Mouse (Mus musculus) hindbrain, postnatal 0 days (tissue): ENCODE measurements at regions not wholly inside any gene's neighbourhood (a gene's known extent, or its start where the extent isn't known, plus 50 kb on each side); places are given as distances from the start of the nearest gene placed in this dataset.
"Not testable (repeated sequence)": the region's sequence is repeated elsewhere in the genome, so short reads cannot be mapped to it uniquely, and the experiment has no call there.

Source experiments
- ATAC-seq: fragments of 200-750 bp; cut with Nextera tagmentation; 2 replicates; pipeline ENCODE4 v1.8.0; 2017; ENCODE audit warnings: mild to moderate bottlenecking, moderate TSS enrichment, moderate library complexity
- DNase-seq: peaks from one replicate; pipeline ENCODE4 v3.0.0-alpha.2; 2015; ENCODE audit warnings: low spot score
- H3K27ac ChIP-seq: fragments of 300-500 bp; sonication (generic); 2 replicates; pipeline ENCODE4 v1.5.1; 2014; ENCODE audit warnings: mild to moderate bottlenecking
- H3K27me3 ChIP-seq: fragments of 300-500 bp; sonication (generic); 2 replicates; pipeline ENCODE4 v1.6.1; 2014; ENCODE audit warnings: low read length, mixed read lengths; ENCODE audit not compliant: insufficient read depth
- H3K36me3 ChIP-seq: fragments of 300-500 bp; sonication (generic); 2 replicates; pipeline ENCODE4 v1.6.1; 2014; ENCODE audit warnings: low read length, mixed read lengths; ENCODE audit not compliant: insufficient read depth
- H3K4me1 ChIP-seq: fragments of 300-500 bp; sonication (generic); 2 replicates; pipeline ENCODE4 v1.6.1; 2014; ENCODE audit warnings: antibody characterized with exemption, low read length, mixed read lengths; ENCODE audit not compliant: insufficient read depth
- H3K4me2 ChIP-seq: fragments of 300-500 bp; sonication (generic); 2 replicates; pipeline ENCODE4 v1.6.1; 2014; ENCODE audit warnings: low read depth, mild to moderate bottlenecking, low read length, moderate library complexity, mixed read lengths
- H3K4me3 ChIP-seq: fragments of 300-500 bp; sonication (generic); 2 replicates; pipeline ENCODE4 v1.5.1; 2014; ENCODE audit warnings: low read length
- H3K9ac ChIP-seq: fragments of 300-500 bp; sonication (generic); replicated peaks from 2 replicates; pipeline ENCODE4 v1.6.1; 2014; ENCODE audit warnings: mild to moderate bottlenecking, low read length, moderate library complexity, mixed read lengths
- H3K9me3 ChIP-seq: fragments of 300-500 bp; sonication (generic); 2 replicates; pipeline ENCODE4 v1.6.1; 2016; ENCODE audit warnings: low read length, mixed read lengths
- CTCF ChIP-seq: IDR thresholded peaks from 2 replicates; pipeline ENCODE4 v1.5.1; 2016; ENCODE audit warnings: antibody characterized with exemption, control low read depth, low read depth
- WGBS: fragments of 180-500 bp; shearing (Covaris S2); extraction: QIAGEN DNeasy Blood & Tissue Kit; methylation state at CpG from one replicate; pipeline ENCODE4 v1.1.7; 2014; 5-methylcytosine and 5-hydroxymethylcytosine counted together

GRCm38 (mm10) chr15:90882349-90882748 lies 167.4 kb downstream of the Kif21a start:
- WGBS, result 96% methylated on average over 19 of the region's 19 CpGs

GRCm38 (mm10) chr15:90869452-90869851 lies 180.3 kb downstream of the Kif21a start:
- Histone ChIP-seq H3K27me3 (no peaks in the 10 kb centered on the region), H3K4me1 (no peaks in the 10 kb centered on the region), H3K36me3 (no peaks in the 10 kb centered on the region), H3K9me3 (no peaks in the 10 kb centered on the region), H3K27ac (no peak overlapping the region), H3K4me2 (no peak overlapping the region), H3K4me3 (no peak overlapping the region), H3K9ac (no peak overlapping the region)
- no peak for TF ChIP-seq CTCF
- WGBS, result 32% methylated on average over 2 of the region's 2 CpGs
- DNase-seq, result peak; percentile 16
- no peak for ATAC-seq

More at GRCm38 (mm10) chr15:90882349-90882748, 167.4 kb downstream of the Kif21a start:
- not testable (repeated sequence) for H3K4me3 ChIP-seq, H3K9me3 ChIP-seq, H3K27me3 ChIP-seq, H3K4me1 ChIP-seq, H3K9ac ChIP-seq, ATAC-seq, DNase-seq, H3K4me2 ChIP-seq, H3K27ac ChIP-seq, H3K36me3 ChIP-seq

DNA sequence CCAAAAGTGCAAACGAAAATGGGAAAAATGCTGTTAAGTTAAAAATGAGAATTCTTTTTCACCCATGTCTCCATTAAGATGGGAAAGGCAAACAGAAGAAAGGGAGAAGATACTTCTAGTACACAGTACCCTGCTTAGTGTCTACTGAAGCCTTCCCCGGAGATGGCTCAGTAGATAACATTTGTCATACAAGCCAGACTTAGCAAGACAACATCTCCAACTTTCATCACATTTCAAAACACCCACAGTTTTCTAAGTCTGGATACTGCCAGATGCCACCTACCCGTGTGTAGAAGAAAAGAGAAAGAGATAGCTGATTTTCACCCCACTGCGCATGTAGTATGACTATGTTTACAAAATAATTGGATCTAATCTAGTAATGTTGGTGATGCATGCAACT lies 174.5 kb upstream of the Cpne8 start:
- ATAC-seq, H3K27me3 ChIP-seq, H3K4me1 ChIP-seq, H3K4me2 ChIP-seq, H3K36me3 ChIP-seq, H3K27ac ChIP-seq, H3K9me3 ChIP-seq, H3K4me3 ChIP-seq, H3K9ac ChIP-seq, DNase-seq: not testable (repeated sequence)
- 100% methylated on average over 1 of the region's 4 CpGs for WGBS

DNA sequence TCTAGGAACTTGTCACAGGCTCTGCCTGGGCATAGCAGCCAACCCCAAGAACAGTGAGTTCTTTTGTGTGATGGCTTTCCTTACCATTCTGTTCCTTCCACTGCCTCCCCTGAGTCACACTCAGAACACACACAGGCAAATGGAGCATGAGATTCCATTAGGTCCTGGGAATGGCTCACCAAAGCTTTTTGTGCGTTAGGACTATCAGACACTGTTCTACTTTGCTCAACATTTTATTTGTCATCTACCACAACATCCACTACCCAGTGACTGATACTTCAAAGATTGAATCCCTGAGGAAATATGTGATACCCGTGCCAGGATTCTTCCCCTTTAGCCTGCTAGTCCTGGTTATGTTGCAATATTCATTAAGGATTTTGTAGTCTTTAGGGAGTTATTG lies 172.8 kb upstream of the Cpne8 start:
- H3K9ac ChIP-seq, result no peak overlapping the region
- no peak overlapping the region for H3K4me3 ChIP-seq
- 86% methylated on average over 2 of the region's 2 CpGs for WGBS
- ATAC-seq (no peak), DNase-seq (no peak)
- no peak overlapping the region for H3K4me2 ChIP-seq
- H3K27me3 ChIP-seq, result no peaks in the 10 kb centered on the region
- H3K27ac ChIP-seq, result no peak overlapping the region
- no peaks in the 10 kb centered on the region for H3K36me3 ChIP-seq
- no peak for TF ChIP-seq CTCF
- no peaks in the 10 kb centered on the region for H3K9me3 ChIP-seq
- no peaks in the 10 kb centered on the region for H3K4me1 ChIP-seq

DNA sequence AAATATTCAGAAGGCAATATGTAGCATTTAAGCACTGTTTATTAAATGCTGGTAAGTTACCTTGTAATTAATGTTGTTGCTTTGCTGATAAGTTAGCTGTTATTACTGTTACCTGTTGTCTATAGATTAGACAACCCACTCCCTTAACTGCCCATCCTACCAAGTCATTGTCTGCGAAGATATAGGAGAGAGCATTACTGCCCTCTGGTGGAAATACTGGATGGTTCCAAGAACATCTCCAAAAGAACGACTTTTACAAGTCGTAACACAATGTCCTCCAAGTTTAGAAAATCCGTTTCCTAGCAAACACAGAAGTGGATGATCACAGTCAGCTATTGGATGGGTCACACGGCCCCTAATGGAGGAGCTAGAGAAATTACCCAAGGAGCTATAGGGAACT lies 162.2 kb upstream of the Cpne8 start:
- Histone ChIP-seq H3K4me3 (no peak overlapping the region), H3K36me3 (no peaks in the 10 kb centered on the region), H3K9ac (no peak overlapping the region), H3K27ac (no peak overlapping the region), H3K9me3 (no peaks in the 10 kb centered on the region), H3K4me1 (no peaks in the 10 kb centered on the region), H3K27me3 (no peaks in the 10 kb centered on the region), H3K4me2 (no peak overlapping the region)
- 15% methylated on average over 5 of the region's 5 CpGs for WGBS
- DNase-seq, result peak; percentile 89
- TF ChIP-seq CTCF, result peak; percentile 86
- no peak for ATAC-seq

GRCm38 (mm10) chr15:90835586-90835985 lies 156.4 kb upstream of the Cpne8 start:
- TF ChIP-seq CTCF, result no peak
- no peak overlapping the region for H3K9ac ChIP-seq
- ATAC-seq (no peak), DNase-seq (peak; percentile 27)
- no peak overlapping the region for H3K4me3 ChIP-seq
- H3K4me1 ChIP-seq, result no peaks in the 10 kb centered on the region
- H3K36me3 ChIP-seq, result no peaks in the 10 kb centered on the region
- H3K4me2 ChIP-seq, result no peak overlapping the region
- 64% methylated on average over 7 of the region's 7 CpGs for WGBS
- peaks cover 2% of the 10 kb centered on the region; the same call in 1 of the 2 replicates for H3K9me3 ChIP-seq
- H3K27me3 ChIP-seq, result no peaks in the 10 kb centered on the region
- no peak overlapping the region for H3K27ac ChIP-seq

- no peak overlapping the region for H3K9ac ChIP-seq
- ATAC-seq (no peak), DNase-seq (peak; percentile 62)
- H3K4me1 ChIP-seq, result no peaks in the 10 kb centered on the region
- no peak overlapping the region for H3K27ac ChIP-seq
- H3K9me3 ChIP-seq, result peaks cover 2% of the 10 kb centered on the region; the same call in 1 of the 2 replicates
- whole genome bisulfite sequencing, result 10% methylated on average over 4 of the region's 4 CpGs
- no peak overlapping the region for H3K4me2 ChIP-seq
- no peaks in the 10 kb centered on the region for H3K27me3 ChIP-seq
- no peak overlapping the region for H3K4me3 ChIP-seq
- H3K36me3 ChIP-seq, result no peaks in the 10 kb centered on the region
- TF ChIP-seq CTCF, result no peak
These were observed 148.6 kb upstream of the Cpne8 start for GRCm38 (mm10) chr15:90827816-90828215.
